Mouse (Mus musculus) NIH3T3 (cell line): ENCODE data around the gene Fam19a1.
A peak's percentile ranks its signal among the peaks of the same experiment; 100 is the strongest.
"Not testable (repeated sequence)": the region's sequence is repeated elsewhere in the genome, so short reads cannot be mapped to it uniquely, and the experiment has no call there.

Source experiments
- DNase-seq: peaks from one replicate; pipeline ENCODE4 v3.0.0-alpha.2; 2012; ENCODE audit warnings: low read depth

Fam19a1 gene

DNA sequence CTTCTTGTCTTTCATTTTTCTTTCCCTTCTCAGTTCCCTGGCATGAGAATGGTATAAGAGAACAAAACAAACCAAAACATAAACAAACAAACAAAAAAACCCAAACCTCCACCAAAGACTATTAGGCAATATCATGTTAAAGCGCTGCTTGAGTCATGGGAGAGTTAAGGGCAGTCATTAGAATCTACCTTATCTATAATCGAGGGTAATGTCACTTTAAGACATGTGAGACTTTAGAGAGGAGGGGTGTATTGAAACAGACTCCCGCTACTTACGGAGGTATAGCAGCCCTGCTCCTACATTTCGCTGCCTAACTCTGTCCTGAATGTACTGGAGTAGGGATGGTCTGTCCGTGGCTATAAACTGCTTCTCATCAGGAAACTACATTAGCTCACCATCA, at the start of gene Fam19a1:
TSS of gene Fam19a1 (plus strand) at position 301 of the 400 bp plus-strand sequence.
- DNase-seq = peak; percentile 9

DNA sequence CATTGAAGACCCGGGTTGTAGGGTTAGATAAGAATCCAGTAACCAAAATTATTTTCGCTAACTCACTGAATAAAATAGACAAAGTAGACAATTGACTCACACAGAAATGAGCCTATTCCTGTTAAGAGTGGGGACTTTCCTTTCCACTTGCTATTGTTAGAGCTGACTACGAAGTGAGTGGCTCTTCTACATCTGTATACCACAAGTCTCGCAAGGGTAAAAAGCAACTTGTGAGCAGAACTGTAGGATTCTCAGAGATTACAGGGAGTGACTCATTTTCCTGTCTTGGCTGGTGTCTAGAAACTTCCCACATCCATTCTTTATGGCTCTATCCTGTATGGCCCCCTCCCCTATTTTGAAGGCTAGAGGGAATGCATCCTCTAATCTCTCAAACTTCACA, 41.9 kb upstream of the Fam19a1 start:
- DNase-seq = peak; percentile 61

DNA sequence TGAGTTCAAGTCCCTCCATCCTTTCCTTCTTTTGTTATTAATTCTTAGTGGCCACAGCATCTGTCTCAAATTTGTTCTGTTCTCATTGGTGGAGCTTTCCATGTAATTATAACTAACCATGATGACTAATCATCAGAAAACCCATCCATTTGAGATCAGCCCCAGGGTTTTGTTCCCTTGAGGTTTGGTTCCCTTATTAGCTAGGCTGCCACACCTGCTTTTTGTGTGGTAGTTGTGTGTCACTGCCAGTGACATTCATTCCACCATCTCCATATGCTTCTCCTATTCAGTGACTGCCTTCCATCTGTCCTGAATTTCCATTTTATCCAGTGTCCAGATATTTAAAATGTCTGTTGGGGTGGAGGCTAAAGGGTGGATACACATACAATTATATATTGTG, 41.4 kb upstream of the Fam19a1 start:
- DNase-seq = peak; percentile 24

DNA sequence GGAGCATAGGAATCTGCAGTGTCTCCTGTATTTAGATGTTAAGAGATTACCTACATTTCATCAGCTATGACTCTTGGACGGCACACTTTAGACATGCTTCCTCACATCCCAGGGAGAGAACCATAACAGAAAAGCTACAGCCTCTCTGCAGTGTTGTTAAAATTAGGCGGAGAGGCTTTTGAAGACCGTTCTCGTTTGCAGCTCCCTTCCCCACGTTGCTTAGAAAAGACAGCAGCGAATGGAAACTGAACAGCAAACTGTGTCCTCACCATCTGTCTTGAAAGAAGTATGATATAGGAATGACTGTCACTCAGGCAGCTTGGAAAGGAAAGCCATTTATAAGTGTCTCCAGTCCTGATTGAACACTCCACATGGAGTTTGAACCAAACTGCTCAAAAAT, 23.0 kb upstream of the Fam19a1 start:
- DNase-seq = no peak

DNA sequence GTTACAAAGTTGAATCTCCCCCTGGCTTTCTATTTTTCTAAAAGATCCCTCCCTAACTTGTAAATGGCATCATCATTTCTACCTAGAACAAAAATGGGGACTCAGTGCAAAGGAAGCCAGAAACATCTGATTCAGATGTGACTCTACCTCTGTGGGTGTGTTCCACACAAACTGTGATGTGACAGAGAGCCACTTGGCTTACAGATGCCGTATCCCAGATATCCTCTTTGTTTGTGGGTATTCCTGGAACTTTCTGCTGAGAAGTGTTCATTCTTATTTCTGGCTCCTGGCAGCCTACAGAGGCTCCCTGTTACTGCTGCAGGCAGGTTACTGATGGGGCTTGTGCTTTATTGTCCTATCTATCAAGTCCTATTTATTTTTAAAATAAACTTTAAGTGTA, 19.2 kb upstream of the Fam19a1 start:
- no peak for DNase-seq

DNA sequence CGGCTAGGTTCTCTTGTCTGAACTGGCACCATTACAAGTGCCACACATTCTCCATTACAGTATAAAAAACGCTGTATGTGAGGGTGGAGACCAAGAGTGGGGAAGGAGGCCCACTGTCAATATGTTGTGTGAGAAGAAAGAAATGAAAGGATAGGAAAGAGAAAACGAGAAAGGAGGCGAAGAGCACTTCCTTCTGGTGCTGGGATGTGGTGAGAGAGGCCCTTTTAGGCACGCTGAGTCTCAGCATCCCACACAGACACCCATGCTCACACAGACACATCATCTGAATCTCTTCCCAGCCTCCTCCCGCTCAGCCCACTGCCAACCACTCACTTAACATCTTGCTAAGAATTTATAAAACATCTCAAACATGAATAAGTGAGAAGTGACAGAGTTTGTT, 14.7 kb upstream of the Fam19a1 start:
- no peak for DNase-seq

DNA sequence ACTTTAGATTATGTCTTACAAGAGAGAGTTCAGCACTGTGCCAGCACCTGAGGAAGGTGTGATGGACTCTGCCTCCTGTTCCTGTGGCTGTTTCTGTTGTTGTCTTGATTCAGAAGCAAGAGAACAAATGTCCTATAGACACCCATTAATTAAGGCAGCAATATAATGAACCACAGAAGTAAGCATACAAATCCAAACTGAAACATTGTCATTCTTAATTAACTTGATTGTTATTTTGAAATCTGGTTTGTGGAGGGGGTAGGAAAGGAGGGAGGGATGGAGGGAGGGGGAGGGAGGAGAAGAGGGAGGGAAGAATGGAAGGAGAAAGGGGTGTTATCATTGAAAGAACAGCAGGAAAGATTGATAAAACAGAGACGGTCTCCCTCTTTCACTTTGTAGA, 1.3 kb upstream of the Fam19a1 start:
- DNase-seq = no peak

DNA sequence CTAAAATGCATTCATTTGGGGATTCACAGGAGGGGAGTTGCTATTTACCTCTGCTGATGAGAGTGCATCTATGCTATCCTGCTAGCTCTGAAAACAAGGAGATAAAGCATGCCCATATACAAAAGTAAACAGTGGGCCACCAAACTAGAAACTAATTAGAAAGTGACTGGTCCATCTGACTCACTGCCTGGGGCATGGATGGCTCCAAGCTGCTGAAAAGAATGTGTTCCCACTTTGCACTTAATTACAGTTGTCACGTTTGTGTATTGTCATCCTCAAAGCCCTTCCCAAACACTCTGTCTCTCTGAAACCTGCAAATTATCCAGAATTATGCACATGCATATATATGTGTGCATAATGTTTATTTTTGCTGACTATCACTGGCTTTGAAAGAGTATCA, 1.2 kb downstream of the Fam19a1 start:
- peak; percentile 5 for DNase-seq

DNA sequence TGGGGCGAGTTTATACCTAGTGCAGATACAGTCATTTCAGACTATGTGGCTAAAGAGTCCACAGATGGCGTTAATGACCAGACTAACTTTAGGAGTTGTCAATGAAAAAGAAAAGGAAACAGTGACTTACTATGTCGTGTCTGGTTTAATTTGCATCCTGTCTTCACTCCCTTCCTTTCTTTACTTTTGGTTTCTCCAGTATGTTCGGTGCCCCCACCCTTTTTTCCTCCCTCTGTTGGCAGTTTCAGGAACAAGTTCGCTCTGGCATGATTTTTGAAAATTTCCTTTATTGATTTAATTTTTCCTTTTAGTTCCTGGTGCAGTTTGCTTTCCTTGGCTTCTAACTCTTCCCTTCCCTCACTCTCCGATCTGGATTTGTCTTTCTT, 3.2 kb downstream of the Fam19a1 start:
- DNase-seq = peak; percentile 75

DNA sequence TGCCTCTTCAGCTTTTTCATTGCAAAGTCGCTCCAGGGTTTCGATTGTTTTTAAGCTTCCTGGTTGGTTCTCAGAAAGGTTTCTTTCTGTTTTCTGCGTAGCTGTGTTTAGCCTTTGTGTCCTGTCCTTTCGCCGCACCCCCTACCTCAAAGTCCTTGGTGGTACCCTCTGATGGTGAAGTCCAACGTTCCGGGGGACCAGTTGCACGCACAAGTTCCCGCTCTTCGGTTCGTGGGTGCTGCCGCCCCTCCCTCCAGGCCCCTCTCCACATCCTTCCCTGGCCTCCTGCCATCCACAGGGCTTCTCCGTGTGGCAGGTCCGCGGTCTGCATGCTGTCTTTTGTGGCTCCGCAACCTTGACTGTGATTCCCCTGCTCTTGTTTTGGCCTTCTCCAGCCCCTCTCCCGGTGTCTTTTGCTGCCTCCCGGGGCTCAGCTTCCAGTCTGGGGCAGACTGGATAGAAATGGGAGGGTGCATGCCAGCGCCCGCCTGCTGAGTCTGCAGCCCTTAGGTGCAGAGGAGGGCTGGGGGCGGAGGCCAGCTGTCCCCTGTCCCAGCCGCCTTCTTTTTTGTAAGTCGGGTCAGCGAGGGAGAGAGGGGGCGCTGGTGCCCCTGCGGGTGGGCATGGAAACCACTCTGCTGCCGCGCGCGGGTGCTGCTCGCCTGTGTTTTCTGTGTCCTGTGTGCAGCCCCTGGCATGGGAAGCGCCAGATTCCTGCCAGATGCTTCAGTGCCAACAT, 3.7 kb downstream of the Fam19a1 start:
- DNase-seq = peak; percentile 75

DNA sequence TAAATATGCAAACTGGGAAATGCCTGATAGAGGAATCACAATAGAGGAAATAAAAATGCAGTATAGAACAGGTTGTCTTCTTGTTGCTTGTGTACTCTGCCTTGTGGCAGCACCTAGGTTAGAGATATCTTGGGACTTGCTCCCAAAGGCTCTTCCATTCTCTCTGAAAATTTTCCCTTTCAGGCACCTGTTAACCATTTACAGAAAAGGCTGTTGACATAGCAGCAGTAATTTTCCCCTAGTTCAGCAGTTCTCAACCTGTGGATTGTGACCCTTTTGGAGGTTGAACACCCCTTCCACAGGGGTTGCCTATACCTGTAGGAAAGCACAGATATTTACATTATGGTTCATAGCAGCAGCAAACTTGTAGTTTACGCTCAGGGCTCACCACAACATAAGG, 30.4 kb downstream of the Fam19a1 start:
- DNase-seq = no peak

DNA sequence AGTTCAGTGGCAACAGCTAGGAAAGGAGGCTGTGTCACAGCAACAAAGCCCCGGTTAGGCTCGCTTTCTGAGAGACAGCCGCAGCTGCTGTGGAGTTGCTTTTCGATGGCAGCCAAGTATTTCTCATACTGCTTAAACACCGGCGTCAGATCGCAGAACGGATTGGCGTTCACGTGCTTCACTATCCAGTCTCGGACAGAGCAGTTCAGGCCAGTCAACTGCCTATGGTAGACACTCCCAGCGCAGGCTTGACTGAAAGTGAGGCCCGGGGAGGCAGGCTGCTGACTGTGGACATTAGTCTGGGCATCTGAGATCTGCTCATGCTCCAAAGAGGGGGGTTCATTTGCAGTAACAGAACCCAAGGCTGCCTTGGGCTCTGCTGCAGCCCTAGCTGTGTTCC, 52.4 kb downstream of the Fam19a1 start:
- no peak for DNase-seq

DNA sequence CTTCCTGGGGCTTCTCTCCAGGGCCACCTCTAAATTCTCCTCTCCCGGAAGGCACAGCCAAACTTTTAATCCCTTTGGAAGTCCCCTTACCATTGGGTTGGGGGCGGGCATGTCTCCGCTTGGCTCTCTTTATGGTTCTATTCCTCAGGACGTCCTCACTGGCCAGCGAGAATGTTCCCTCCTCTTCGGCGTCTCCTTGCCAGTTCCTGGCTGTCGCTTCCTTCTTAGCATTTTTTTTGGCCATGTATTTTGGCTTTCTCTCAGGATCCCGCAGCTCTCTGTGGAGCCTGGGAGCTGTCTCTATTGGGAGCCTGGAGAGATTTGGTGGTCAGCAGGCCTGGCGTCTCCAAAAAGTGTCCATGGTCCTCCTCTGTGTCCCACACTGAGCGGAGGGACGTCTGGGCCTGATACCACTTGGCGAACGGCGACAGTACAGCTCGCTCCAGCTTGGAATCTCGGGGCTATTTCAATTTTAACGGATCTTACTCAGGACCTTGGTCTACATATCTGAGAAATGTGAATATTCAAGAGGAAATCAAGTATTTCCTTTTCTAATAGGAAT, 52.9 kb downstream of the Fam19a1 start, which contains the start of gene 1700123L14Rik:
TSS of gene 1700123L14Rik (minus strand) at position 426 of the 562 bp plus-strand sequence.
- DNase-seq = no peak

DNA sequence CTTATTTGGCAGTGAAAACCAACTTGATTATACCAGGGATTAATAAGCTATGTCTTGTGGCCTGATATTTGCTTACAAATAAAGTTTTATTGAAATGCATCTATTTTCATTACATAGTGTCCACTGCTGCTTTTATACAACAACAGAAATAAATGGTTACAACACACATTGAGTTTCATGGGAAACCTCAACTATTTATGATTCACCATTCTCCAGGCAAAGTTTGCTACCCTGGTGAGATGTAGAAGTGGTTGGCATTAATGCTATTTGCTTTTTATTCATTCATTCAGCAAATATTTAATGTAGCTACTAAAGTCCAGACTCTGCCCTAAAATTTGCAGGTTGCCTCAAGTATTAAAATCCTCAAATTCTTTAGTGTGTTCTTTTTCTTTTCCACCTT, 54.1 kb downstream of the Fam19a1 start:
- peak; percentile 56 for DNase-seq

DNA sequence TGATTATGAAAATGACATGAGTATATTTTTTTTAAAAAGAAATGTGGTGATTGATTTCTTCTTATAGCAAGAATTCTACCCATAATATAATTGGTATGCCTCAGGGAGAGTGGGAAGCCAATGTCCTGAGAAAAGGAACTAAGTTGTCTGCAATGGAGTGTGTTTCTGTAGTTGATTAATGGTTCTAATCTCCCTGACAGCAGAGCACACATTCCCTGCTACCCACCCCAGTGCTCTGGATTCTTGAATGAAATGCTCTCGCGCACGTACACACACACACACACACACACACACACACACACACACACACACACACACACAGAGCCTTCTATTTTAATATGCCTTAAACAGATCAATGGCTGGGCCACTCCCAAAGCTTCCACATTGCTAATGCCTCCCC, 60.7 kb downstream of the Fam19a1 start:
- no peak for DNase-seq

DNA sequence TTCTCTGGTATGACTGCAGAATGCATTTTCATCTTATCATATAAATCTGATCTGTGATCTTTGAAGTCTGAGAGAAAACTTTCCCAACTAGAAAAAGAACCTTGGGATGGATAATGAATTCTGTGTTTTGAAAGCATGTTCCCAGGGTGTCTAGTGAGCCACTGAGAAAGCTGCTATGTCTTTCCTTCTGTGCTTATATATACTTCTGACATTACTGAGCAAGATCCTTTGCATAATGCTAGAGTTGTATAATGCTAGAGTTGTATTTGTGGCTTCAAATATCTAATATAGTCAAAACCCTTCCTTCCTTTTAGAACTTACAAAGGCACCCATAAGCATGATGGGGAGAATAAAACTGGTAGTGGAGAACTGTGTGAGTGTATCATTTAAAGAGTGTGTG, 65.6 kb downstream of the Fam19a1 start:
- no peak for DNase-seq

DNA sequence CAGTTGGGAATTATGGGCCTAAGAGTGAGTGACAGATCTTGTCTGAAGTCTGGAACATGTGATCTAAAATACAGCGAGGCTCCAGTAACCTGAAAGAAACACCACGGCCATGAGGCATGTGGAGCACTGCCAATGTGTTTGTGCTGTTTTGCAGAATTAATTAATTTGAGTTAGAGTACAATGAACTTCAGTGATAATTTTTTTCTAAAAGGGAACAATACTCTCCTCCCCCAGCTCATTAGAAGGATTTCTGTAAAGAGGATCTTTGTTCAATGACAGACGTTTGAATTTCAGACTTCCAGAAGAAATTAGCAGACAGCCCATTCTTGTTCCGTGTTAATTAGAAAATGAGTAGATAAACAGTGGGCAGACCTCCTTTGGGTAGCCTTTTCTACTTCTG, 70.4 kb downstream of the Fam19a1 start:
- no peak for DNase-seq

DNA sequence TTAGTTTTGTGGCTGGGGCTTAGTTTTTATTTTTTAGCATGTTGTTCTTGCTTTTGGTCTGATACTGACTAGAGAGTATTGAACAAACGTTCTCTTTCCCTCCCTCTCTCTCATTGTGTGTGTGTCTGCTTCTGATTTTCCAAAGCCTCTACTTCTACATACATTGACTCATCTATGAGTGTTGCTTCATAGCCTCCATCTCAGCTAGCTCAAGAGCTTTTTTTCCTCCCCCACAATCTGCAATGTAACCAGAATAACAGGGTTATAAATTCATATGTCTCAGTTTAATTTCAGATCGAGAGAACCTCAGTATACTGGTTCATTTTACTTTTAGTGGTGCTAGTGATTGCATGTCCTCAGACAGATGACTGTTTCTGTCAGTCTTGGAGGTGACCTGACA, 73.6 kb downstream of the Fam19a1 start:
- DNase-seq = peak; percentile 62

DNA sequence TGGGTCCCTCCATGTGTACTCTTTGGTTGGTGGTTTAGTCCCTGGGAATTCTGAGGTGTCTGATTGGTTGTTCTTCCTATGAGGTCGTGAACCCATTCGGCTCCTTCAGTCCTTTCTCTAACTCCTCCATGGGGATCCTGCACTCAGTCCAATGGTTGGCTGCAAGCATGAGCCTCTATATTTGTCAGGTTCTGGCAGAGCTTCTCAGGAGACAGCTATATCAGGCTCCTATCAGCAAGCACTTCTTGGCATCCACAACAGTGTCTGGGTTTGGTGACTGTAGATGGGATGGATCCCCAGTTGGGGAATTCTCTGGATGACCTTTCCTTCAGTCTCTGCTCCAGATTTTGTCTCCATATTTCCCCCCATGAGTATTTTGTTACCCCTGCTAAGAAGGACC, 86.0 kb downstream of the Fam19a1 start:
- not testable (repeated sequence) for DNase-seq

DNA sequence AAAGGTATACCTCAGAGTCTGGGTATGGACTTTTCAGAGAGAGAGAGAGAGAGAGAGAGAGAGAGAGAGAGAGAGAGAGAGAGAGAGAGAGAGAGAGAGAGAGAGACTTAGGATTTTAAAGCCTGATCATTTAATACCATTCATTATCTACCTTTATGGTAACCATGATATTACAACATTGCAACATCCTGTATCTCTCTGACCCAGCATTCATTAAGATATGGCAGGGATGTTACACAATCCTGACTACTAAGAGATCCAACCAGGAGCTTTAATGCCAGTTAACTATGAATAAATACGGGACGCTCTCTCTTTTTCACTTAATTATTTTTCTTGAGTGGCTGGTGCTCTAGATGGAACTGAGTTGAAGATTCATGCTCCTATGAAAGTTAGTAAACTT, 92.4 kb downstream of the Fam19a1 start:
- no peak for DNase-seq

DNA sequence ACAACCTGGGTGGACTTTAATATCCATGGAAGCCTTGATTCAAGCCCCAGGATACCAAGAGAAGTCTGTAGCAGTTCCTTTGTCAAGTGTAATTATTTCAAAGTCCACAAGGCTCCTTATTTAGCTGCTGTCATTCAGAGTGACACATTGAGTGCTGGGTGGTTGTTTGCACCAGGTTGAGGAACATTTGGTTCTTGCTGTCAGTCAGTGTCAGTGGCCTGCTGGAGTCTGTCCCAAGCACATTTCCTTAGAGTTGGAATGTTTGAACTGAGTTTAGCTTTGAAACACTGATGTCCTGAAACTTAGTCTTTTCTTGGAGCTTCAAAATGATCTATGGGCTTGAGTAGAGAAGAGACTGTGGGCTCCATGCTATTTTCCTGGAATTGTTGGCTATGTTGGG, 121.9 kb downstream of the Fam19a1 start:
- DNase-seq = no peak

DNA sequence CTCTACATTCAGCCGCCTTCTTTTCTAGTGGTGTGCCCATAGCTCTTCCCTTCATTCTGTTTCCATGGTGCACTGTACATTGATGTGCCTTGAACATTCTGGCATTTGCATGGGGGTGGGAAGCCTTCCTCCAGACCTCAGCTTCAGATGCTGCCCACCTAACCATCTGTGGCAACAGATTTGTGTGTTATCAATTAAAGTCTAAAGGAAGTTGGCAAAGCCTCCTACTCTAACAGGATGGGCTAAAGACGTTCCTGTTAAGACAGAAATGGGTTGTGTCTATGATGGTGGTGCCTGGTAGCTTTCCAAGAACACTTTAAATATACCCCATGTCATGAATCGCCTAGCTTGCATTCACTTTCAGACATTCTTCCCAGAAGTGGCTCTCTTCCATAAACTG, 131.4 kb downstream of the Fam19a1 start:
- DNase-seq = peak; percentile 9

DNA sequence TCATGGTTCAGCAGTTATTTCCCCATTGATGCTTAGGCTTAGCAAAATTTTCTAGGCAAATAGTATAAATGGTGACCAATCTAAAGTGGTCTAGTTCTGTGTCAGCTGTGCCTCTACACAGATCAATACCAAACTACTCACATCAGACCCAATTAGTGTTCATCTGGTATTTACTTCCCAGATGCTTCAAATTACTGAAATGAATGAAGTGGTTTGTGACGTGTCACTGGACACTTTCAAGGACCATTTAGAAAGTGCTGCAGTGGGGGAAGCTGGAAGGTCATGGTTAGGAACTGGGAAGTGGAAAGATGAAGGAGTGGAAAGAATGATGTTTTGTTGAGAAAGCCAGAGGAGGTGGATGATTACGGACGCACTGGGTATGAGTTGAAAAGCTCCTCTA, 139.0 kb downstream of the Fam19a1 start:
- DNase-seq = no peak

DNA sequence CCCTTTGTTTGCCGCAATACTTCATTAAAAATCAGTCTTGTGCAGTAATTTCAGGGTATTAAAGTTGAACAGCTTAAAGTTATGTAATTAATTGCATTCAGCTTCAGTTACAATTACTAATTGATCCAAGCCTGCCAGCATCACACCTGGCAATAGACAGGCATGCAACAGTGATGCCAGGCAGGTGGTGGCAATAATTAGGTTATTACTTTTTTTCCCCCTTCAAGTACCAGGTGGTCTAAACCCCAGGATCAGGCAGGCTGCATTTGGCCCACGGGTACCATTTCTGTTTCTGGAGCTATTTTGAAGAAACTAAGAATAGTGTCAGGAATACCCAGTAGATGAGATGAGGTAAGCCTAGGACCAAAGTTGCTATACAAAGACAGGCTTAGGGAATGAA, 141.9 kb downstream of the Fam19a1 start:
- DNase-seq = no peak
